Mouse (Mus musculus) spleen, postnatal 10 days (tissue): ENCODE measurements at regions not wholly inside any gene's neighbourhood (a gene's known extent, or its start where the extent isn't known, plus 50 kb on each side); places are given as distances from the start of the nearest gene placed in this dataset.

ENCODE experiments used
- DNase-seq, 2 experiments: peaks; one replicate each; pipeline ENCODE4 v3.0.0; 2021 to 2022; ENCODE audit warnings: low spot score in 2 of 2

GRCm38 (mm10) chr15:62484350-62484749 is 1360.6 kb downstream of the Gsdmc2 start:
- no peak for DNase-seq

GRCm38 (mm10) chr15:62483534-62483933 is 1361.4 kb downstream of the Gsdmc2 start:
- no peak for DNase-seq

- DNase-seq: no peak
Observed at GRCm38 (mm10) chr15:62482357-62482756, 1362.6 kb downstream of the Gsdmc2 start.

GRCm38 (mm10) chr15:62477779-62478178 is 1367.2 kb downstream of the Gsdmc2 start:
- no peak for DNase-seq

GRCm38 (mm10) chr15:62476452-62476851 is 1368.5 kb downstream of the Gsdmc2 start:
- DNase-seq: no peak

- DNase-seq: no peak
Observed at GRCm38 (mm10) chr15:62470683-62471331, 1374.2 kb downstream of the Gsdmc2 start.

- DNase-seq: no peak
Observed at GRCm38 (mm10) chr15:62468076-62468475, 1376.9 kb downstream of the Gsdmc2 start.

- DNase-seq: no peak
Observed at GRCm38 (mm10) chr15:62466856-62467255, 1378.1 kb downstream of the Gsdmc2 start.

GRCm38 (mm10) chr15:62465026-62465839 is 1379.7 kb downstream of the Gsdmc2 start:
- DNase-seq: no peak

- peak in 1 of 2 experiments; percentile 16 for DNase-seq
Observed at GRCm38 (mm10) chr15:62462698-62463097, 1382.3 kb downstream of the Gsdmc2 start.

- no peak for DNase-seq
Observed at GRCm38 (mm10) chr15:62461398-62462051, 1383.5 kb downstream of the Gsdmc2 start.

GRCm38 (mm10) chr15:62460724-62461123 is 1384.3 kb downstream of the Gsdmc2 start:
- DNase-seq: no peak

GRCm38 (mm10) chr15:62460026-62460607 is 1384.9 kb downstream of the Gsdmc2 start:
- DNase-seq: no peak

- peak in 1 of 2 experiments; percentile 14 for DNase-seq
Observed at GRCm38 (mm10) chr15:62457990-62458389, 1387.0 kb downstream of the Gsdmc2 start.

- peak in 1 of 2 experiments; percentile 29 for DNase-seq
Observed at GRCm38 (mm10) chr15:62457051-62457664, 1387.8 kb downstream of the Gsdmc2 start.

GRCm38 (mm10) chr15:62456020-62456419 is 1389.0 kb downstream of the Gsdmc2 start:
- DNase-seq: no peak

GRCm38 (mm10) chr15:62448116-62448515 is 1396.9 kb downstream of the Gsdmc2 start:
- DNase-seq: no peak

GRCm38 (mm10) chr15:62439211-62439610 is 1405.8 kb downstream of the Gsdmc2 start:
- no peak for DNase-seq

GRCm38 (mm10) chr15:62436631-62437030 is 1408.3 kb downstream of the Gsdmc2 start:
- DNase-seq: no peak

GRCm38 (mm10) chr15:62435141-62435680 is 1409.8 kb downstream of the Gsdmc2 start:
- no peak for DNase-seq

GRCm38 (mm10) chr15:62432742-62433245 is 1412.2 kb downstream of the Gsdmc2 start:
- DNase-seq: no peak
